ENCODE assay signal across 8 mouse cellular contexts in genomic region chrX:94542536-94542935, GRCm38 (mm10). TPM values are rescaled to one million over a fixed set of nuclear protein-coding genes. Genes with fewer than 3 reads are reported as not detected.
DNase-seq lines count a peak whose midpoint lies in the region; ATAC-seq and TF ChIP-seq lines count a peak whose summit lies in the region.

No protein-coding gene starts in this region.

- no peaks in the 10 kb centered on the region for H3K27me3 ChIP-seq in forebrain, embryonic 16.5 days (replicated peaks; ENCODE audit: control insufficient read depth, insufficient read depth, low read length)
- peaks cover 36% of the 10 kb centered on the region for H3K27me3 ChIP-seq in limb, embryonic 12.5 days
- no peaks in the 10 kb centered on the region for H3K27me3 ChIP-seq in stomach, embryonic 15.5 days (replicated peaks)
- H3K27me3 ChIP-seq in thymus, adult 2 months (ENCODE audit: control insufficient read depth, insufficient read depth, low read length): no peaks in the 10 kb centered on the region

- ATAC-seq in forebrain, embryonic 16.5 days: no peak
- no peak for ATAC-seq in limb, embryonic 12.5 days (ENCODE audit: insufficient number of reproducible peaks, insufficient read depth, low FRiP score, low TSS enrichment, low read depth)
- ATAC-seq in stomach, embryonic 15.5 days (ENCODE audit: insufficient read depth, low FRiP score, low read depth): no peak
- ATAC-seq in megakaryocyte-erythroid progenitor cell, adult 5-6 weeks (replicated peaks; ENCODE audit: low FRiP score, low TSS enrichment, poor library complexity, severe bottlenecking): no peak

- peak overlapping the region; percentile 54 for H3K4me2 ChIP-seq in forebrain, embryonic 16.5 days (ENCODE audit: low read length)
- H3K4me2 ChIP-seq in limb, embryonic 12.5 days: peak overlapping the region; percentile 53
- H3K4me2 ChIP-seq in stomach, embryonic 15.5 days: peak overlapping the region; percentile 50

- peak overlapping the region; percentile 61 for H3K9ac ChIP-seq in forebrain, embryonic 16.5 days (replicated peaks; ENCODE audit: low read depth, low read length)
- peak overlapping the region; percentile 55 for H3K9ac ChIP-seq in limb, embryonic 12.5 days (replicated peaks)
- H3K9ac ChIP-seq in stomach, embryonic 15.5 days: no peak overlapping the region

- peaks cover 10% of the 10 kb centered on the region for H3K4me1 ChIP-seq in bone marrow macrophage, adult 2 months (ENCODE audit: control insufficient read depth, insufficient read depth, low read length)
- H3K4me1 ChIP-seq in forebrain, embryonic 16.5 days (replicated peaks; ENCODE audit: control insufficient read depth, insufficient read depth, low read length): peaks cover 27% of the 10 kb centered on the region
- peaks cover 7% of the 10 kb centered on the region; the same call in 1 of the 2 replicates for H3K4me1 ChIP-seq in limb, embryonic 12.5 days (replicated peaks)
- no peaks in the 10 kb centered on the region for H3K4me1 ChIP-seq in stomach, embryonic 15.5 days
- peaks cover 11% of the 10 kb centered on the region for H3K4me1 ChIP-seq in thymus, adult 2 months (replicated peaks; ENCODE audit: control insufficient read depth, insufficient read depth, low read length)

- no peak for TF ChIP-seq CTCF in bone marrow macrophage, adult 2 months (IDR thresholded peaks at IDR 0.05; ENCODE audit: low read depth, low read length)
- TF ChIP-seq CTCF in thymus, adult 2 months (IDR thresholded peaks at IDR 0.05; ENCODE audit: borderline replicate concordance, control insufficient read depth, extremely low read depth, insufficient read depth, low read length, poor library complexity): no peak

- 16% methylated on average over 8 of the region's 9 CpGs for WGBS in forebrain, embryonic 16.5 days
- 18% methylated on average over 9 of the region's 9 CpGs for WGBS in limb, embryonic 12.5 days
- 29% methylated on average over 9 of the region's 9 CpGs for WGBS in stomach, embryonic 15.5 days
- WGBS in thymus, adult 2 months: 35% methylated on average over 9 of the region's 9 CpGs

- peaks cover 3% of the 10 kb centered on the region; the same call in 1 of the 2 replicates for H3K36me3 ChIP-seq in forebrain, embryonic 16.5 days (ENCODE audit: control insufficient read depth, insufficient read depth)
- peaks cover 27% of the 10 kb centered on the region for H3K36me3 ChIP-seq in limb, embryonic 12.5 days
- peaks cover 5% of the 10 kb centered on the region; the same call in 1 of the 2 replicates for H3K36me3 ChIP-seq in stomach, embryonic 15.5 days
- H3K36me3 ChIP-seq in thymus, adult 2 months (ENCODE audit: control insufficient read depth, insufficient read depth, low read length): no peaks in the 10 kb centered on the region

- TF ChIP-seq POLR2A in bone marrow macrophage, adult 2 months (IDR thresholded peaks at IDR 0.05; ENCODE audit: borderline replicate concordance, low read depth, low read length): no peak
- TF ChIP-seq POLR2A in thymus, adult 2 months (IDR thresholded peaks at IDR 0.05; ENCODE audit: control insufficient read depth, extremely low read depth, insufficient read depth, low read length, poor library complexity): no peak

- H3K27ac ChIP-seq in bone marrow macrophage, adult 2 months (ENCODE audit: insufficient read depth, low read depth, low read length): no peak overlapping the region
- H3K27ac ChIP-seq in forebrain, embryonic 16.5 days (ENCODE audit: low read length): peak overlapping the region; percentile 92
- peak overlapping the region; percentile 92 for H3K27ac ChIP-seq in limb, embryonic 12.5 days
- H3K27ac ChIP-seq in stomach, embryonic 15.5 days: peak overlapping the region; percentile 80
- H3K27ac ChIP-seq in thymus, adult 2 months (ENCODE audit: control insufficient read depth, insufficient read depth, low read length): no peak overlapping the region

- peak; percentile 10 for DNase-seq in kidney, adult 11 months
- DNase-seq in kidney, postnatal 4 days: no peak
- no peak for DNase-seq in thymus, adult 2 months

- H3K4me3 ChIP-seq in bone marrow macrophage, adult 2 months (ENCODE audit: insufficient read depth, low read length): peak overlapping the region; percentile 81
- peak overlapping the region; percentile 65 for H3K4me3 ChIP-seq in forebrain, embryonic 16.5 days (replicated peaks; ENCODE audit: low read length)
- H3K4me3 ChIP-seq in limb, embryonic 12.5 days (replicated peaks): peak overlapping the region; percentile 57
- H3K4me3 ChIP-seq in stomach, embryonic 15.5 days (replicated peaks): peak overlapping the region; percentile 57
- no peak overlapping the region; the same call in 1 of the 2 replicates for H3K4me3 ChIP-seq in thymus, adult 2 months (ENCODE audit: control insufficient read depth, insufficient read depth, low read length)

- no peaks in the 10 kb centered on the region for H3K9me3 ChIP-seq in forebrain, embryonic 16.5 days (ENCODE audit: control insufficient read depth, low read length)
- H3K9me3 ChIP-seq in limb, embryonic 12.5 days: no peaks in the 10 kb centered on the region
- H3K9me3 ChIP-seq in stomach, embryonic 15.5 days: no peaks in the 10 kb centered on the region

RNA-seq across cellular contexts. Expression of gene Maged1, which starts 0.6 kb away (rescaled TPM):
- polyA plus RNA-seq in bone marrow macrophage, adult 2 months (2012; ENCODE audit: insufficient read depth, insufficient read length, missing spikeins): 45.1 and 52.6 TPM in 2 replicates
- polyA plus RNA-seq in forebrain, embryonic 16.5 days (2015; fragmentation: Nextera tagmentation; extraction: Ambion mirVana): 978 and 998 TPM in 2 replicates
- polyA plus RNA-seq in limb, embryonic 12.5 days (2016; fragmentation: Nextera tagmentation; extraction: Ambion mirVana): 735 and 768 TPM in 2 replicates
- polyA plus RNA-seq in stomach, embryonic 15.5 days (2015; fragmentation: Nextera tagmentation; extraction: Ambion mirVana): 445 and 496 TPM in 2 replicates
- polyA plus RNA-seq in thymus, adult 2 months (2012; rRNA removed): 49.2 and 66.1 TPM in 2 replicates
- total RNA-seq in megakaryocyte-erythroid progenitor cell, adult 5-6 weeks (2014; fragmentation: Nextera tagmentation): 0.54 and 3.5 TPM in 2 replicates
- 0.28 and 2.7 TPM in 2 replicates for total RNA-seq in megakaryocyte-erythroid progenitor cell, adult 5-6 weeks (2017)

Comparison
In these comparisons a context has a peak if more than half of its experiments do, and no peak if none do; other contexts are left out.
1. H3K27ac ChIP-seq: peak in forebrain, embryonic 16.5 days (single experiment), limb, embryonic 12.5 days (single experiment) and stomach, embryonic 15.5 days (single experiment); none in bone marrow macrophage, adult 2 months (single experiment) and thymus, adult 2 months (single experiment).
2. Peak in every context shown above with its lines, with median percentiles within 50 percentile points of each other: H3K4me2 ChIP-seq.